Mouse (Mus musculus): ENCODE results near the gene Sirt4.

DNA sequence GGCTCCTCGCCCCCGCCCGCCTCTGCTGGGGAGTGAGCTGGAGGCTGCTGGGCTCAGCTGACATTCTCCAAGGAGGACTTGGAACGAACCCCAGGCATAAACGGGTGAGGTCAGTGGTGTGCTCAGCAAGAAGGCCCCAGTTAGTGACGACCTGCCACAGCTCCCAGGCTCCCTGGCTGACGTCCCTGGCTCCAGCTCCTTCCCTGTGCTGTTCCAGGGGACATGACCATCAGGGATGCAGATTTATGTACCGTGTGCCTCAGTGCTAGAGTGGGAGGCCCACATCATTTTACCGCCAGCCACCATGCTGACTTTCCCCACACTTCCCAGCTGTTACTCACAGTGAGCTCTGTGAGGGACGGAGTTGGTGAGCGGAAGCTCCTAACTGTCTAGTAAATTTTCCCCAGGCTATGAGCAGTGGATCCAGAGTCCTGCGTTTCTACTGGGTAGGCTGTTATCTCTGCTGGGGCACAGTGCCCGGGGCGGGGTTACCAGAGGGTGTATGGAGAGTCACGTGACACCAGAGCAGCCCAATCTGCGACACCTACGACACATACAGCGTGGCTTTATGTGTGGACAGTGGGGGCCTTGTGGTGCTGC, 47.2 kb upstream of the Sirt4 start:
- TF ChIP-seq CTCF (IDR thresholded peaks at IDR 0.05) (no peak), POLR2A (IDR thresholded peaks at IDR 0.05; ENCODE audit: insufficient read depth, low read depth, low read length) (0 out of 2 replicates have a peak, but pooled peaks have one; percentile 5), EP300 (IDR thresholded peaks at IDR 0.05; ENCODE audit: insufficient read depth, low read depth, low read length) (0 out of 2 replicates have a peak, but pooled peaks have one; percentile 8)
